Mouse (Mus musculus) hindbrain, embryonic 14.5 days (tissue): ENCODE measurements at regions not wholly inside any gene's neighbourhood (a gene's known extent, or its start where the extent isn't known, plus 50 kb on each side); places are given as distances from the start of the nearest gene placed in this dataset.
A peak's percentile ranks its signal among the peaks of the same experiment; 100 is the strongest.

Experiments used
- ATAC-seq: fragments of 200-750 bp; cut with Nextera tagmentation; 2 replicates; pipeline ENCODE4 v1.8.0; 2017; ENCODE audit warnings: moderate number of reproducible peaks, mild to moderate bottlenecking, moderate TSS enrichment, moderate library complexity; ENCODE audit not compliant: low FRiP score
- DNase-seq: peaks from one replicate; pipeline ENCODE4 v3.0.0-alpha.2; 2015; ENCODE audit warnings: low spot score
- H3K27ac ChIP-seq: fragments of 300-500 bp; sonication (generic); 2 replicates; pipeline ENCODE4 v1.5.1; 2014; ENCODE audit warnings: mild to moderate bottlenecking, moderate library complexity
- H3K27me3 ChIP-seq: fragments of 300-500 bp; sonication (generic); 2 replicates; pipeline ENCODE4 v1.6.1; 2014; ENCODE audit warnings: mild to moderate bottlenecking, low read length, mixed read lengths; ENCODE audit not compliant: control insufficient read depth, insufficient read depth
- H3K36me3 ChIP-seq: fragments of 300-500 bp; sonication (generic); replicated peaks from 2 replicates; pipeline ENCODE4 v1.6.1; 2014; ENCODE audit not compliant: control insufficient read depth, insufficient read depth
- H3K4me1 ChIP-seq: fragments of 300-500 bp; sonication (generic); replicated peaks from 2 replicates; pipeline ENCODE4 v1.6.1; 2014; ENCODE audit warnings: antibody characterized with exemption, low read length, mixed read lengths; ENCODE audit not compliant: control insufficient read depth, insufficient read depth
- H3K4me2 ChIP-seq: fragments of 300-500 bp; sonication (generic); replicated peaks from 2 replicates; pipeline ENCODE4 v1.6.1; 2014; ENCODE audit warnings: mild to moderate bottlenecking, moderate library complexity
- H3K4me3 ChIP-seq: fragments of 300-500 bp; sonication (generic); replicated peaks from 2 replicates; pipeline ENCODE4 v1.5.1; 2014; ENCODE audit warnings: mild to moderate bottlenecking, low read length
- H3K9ac ChIP-seq: fragments of 300-500 bp; sonication (generic); 2 replicates; pipeline ENCODE4 v1.6.1; 2014
- H3K9me3 ChIP-seq: fragments of 300-500 bp; sonication (generic); 2 replicates; pipeline ENCODE4 v1.6.1; 2016; ENCODE audit warnings: low read length; ENCODE audit not compliant: control insufficient read depth
- WGBS: fragments of 180-500 bp; shearing (Covaris S2); extraction: QIAGEN DNeasy Blood & Tissue Kit; methylation state at CpG from one replicate; pipeline ENCODE4 v1.1.7; 2014; 5-methylcytosine and 5-hydroxymethylcytosine counted together

DNA sequence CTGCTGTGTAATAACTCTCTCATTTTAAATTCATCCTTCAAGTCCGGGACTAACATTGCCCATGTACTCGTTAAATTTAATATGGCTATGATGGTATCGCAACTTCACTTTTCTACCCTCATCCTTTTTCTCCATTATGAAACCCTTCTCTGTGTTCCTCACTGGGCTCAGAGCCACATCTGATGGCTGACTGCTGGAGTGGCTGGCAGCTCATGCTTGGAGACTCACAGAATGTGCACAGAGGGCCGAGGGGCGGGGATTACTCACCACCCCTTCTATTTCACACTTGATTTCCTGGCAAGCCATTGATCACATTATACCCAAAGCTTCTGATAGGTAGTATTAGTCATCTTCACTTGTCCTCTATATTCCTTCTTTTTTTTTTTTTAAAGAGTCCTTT, 81.1 kb upstream of the Vwde start:
- DNase-seq, result peak; percentile 39
- Histone ChIP-seq H3K27ac (no peak overlapping the region), H3K4me1 (no peaks in the 10 kb centered on the region), H3K9me3 (no peaks in the 10 kb centered on the region), H3K27me3 (no peaks in the 10 kb centered on the region), H3K4me2 (no peak overlapping the region), H3K9ac (no peak overlapping the region), H3K36me3 (no peaks in the 10 kb centered on the region), H3K4me3 (no peak overlapping the region)
- WGBS, result 67% methylated on average over 5 of the region's 5 CpGs
- peak; percentile 68 for ATAC-seq

DNA sequence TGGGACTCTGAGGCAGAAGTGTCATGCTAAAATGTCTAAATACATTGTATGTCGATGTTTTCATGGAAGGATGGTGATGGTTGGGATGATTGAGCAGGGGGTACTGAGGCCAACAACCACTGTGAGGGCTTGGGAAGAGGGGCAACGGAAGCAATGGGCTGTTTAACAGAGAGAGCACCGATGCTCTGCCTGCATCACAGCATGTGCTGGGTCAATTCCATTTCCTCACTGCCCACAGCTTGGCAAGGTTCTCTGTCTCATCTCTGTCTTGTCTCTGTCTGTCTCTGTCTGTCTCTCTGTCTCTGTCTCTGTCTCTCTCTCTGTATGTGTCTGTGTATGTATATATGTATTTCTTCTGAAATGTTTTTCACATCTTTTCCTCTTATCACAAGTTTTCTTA, 73.4 kb upstream of the Vwde start:
- ATAC-seq, result no peak
- no peak overlapping the region for H3K4me2 ChIP-seq
- WGBS, result 90% methylated on average over 3 of the region's 3 CpGs
- no peaks in the 10 kb centered on the region for H3K27me3 ChIP-seq
- no peak overlapping the region for H3K4me3 ChIP-seq
- H3K9me3 ChIP-seq, result no peaks in the 10 kb centered on the region
- H3K9ac ChIP-seq, result no peak overlapping the region
- peaks cover 7% of the 10 kb centered on the region; the same call in 1 of the 2 replicates for H3K4me1 ChIP-seq
- DNase-seq, result no peak
- H3K27ac ChIP-seq, result no peak overlapping the region
- H3K36me3 ChIP-seq, result no peaks in the 10 kb centered on the region

GRCm38 (mm10) chr6:13297110-13297509, 72.3 kb upstream of the Vwde start:
- 61% methylated on average over 3 of the region's 3 CpGs for WGBS
- Histone ChIP-seq H3K27ac (peak overlapping the region; percentile 44), H3K9me3 (no peaks in the 10 kb centered on the region), H3K4me3 (no peak overlapping the region), H3K4me2 (no peak overlapping the region), H3K36me3 (no peaks in the 10 kb centered on the region), H3K4me1 (peaks cover 7% of the 10 kb centered on the region; the same call in 1 of the 2 replicates), H3K9ac (no peak overlapping the region), H3K27me3 (no peaks in the 10 kb centered on the region)
- ATAC-seq, result peak; percentile 31; the same call in 1 of the 2 replicates
- no peak for DNase-seq

DNA sequence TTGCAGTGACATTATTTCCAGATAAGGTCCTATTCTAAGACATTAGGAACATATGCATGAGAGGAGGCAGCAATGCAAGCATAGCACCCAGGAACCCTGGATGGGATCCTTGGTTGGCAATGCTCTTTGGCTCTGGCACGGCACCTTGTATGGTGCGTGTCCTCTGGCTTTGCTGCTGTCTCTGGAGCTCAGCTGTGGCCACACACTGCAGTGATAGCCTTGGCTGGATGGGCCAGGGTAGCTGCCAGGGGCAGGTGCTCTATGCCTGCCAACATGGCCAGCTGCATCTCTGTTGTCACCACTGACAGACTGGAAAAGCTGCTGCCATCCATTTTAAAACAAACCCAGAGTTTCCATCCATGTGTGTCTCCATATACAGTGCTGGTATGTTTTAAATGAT, 71.3 kb upstream of the Vwde start:
- no peak for DNase-seq
- Histone ChIP-seq H3K4me3 (no peak overlapping the region), H3K27me3 (no peaks in the 10 kb centered on the region), H3K9ac (no peak overlapping the region), H3K4me1 (peaks cover 7% of the 10 kb centered on the region; the same call in 1 of the 2 replicates), H3K4me2 (no peak overlapping the region), H3K9me3 (no peaks in the 10 kb centered on the region), H3K36me3 (no peaks in the 10 kb centered on the region), H3K27ac (no peak overlapping the region)
- peak; percentile 76; the same call in 1 of the 2 replicates for ATAC-seq
- 82% methylated on average over 2 of the region's 2 CpGs for WGBS

DNA sequence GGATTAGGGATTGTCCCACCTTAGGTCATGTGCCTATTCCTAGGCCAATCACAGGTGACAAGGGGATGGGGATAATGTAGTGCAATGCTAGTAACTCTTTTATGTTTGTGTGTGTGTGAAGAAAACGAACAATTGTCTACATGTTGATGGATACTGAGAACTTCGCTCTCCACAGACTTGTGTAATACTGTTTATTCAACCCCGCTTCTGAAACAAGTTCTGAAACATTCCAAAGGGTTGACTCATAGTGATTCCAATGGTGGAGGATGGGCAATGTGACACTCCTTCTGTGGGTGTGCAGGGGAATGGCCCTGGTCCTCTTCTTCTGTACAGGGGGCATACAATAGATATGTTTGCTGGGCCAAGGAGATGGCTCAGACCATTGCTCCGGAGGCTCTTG, 69.6 kb upstream of the Vwde start:
- DNase-seq (no peak), ATAC-seq (no peak)
- 78% methylated on average over 4 of the region's 4 CpGs for WGBS
- Histone ChIP-seq H3K4me1 (peaks cover 7% of the 10 kb centered on the region; the same call in 1 of the 2 replicates), H3K9ac (no peak overlapping the region), H3K36me3 (no peaks in the 10 kb centered on the region), H3K9me3 (no peaks in the 10 kb centered on the region), H3K4me2 (no peak overlapping the region), H3K27me3 (no peaks in the 10 kb centered on the region), H3K4me3 (no peak overlapping the region), H3K27ac (no peak overlapping the region)

- no peak overlapping the region for H3K9ac ChIP-seq
- H3K4me1 ChIP-seq, result no peaks in the 10 kb centered on the region
- DNase-seq (no peak), ATAC-seq (no peak)
- H3K27me3 ChIP-seq, result no peaks in the 10 kb centered on the region
- no peak overlapping the region for H3K4me2 ChIP-seq
- no peak overlapping the region for H3K27ac ChIP-seq
- 62% methylated on average over 1 of the region's 1 CpGs for WGBS
- no peaks in the 10 kb centered on the region for H3K36me3 ChIP-seq
- no peaks in the 10 kb centered on the region for H3K9me3 ChIP-seq
- H3K4me3 ChIP-seq, result no peak overlapping the region
These were observed 63.7 kb upstream of the Vwde start for GRCm38 (mm10) chr6:13288500-13288899.

- Histone ChIP-seq H3K4me2 (no peak overlapping the region), H3K27ac (no peak overlapping the region), H3K27me3 (no peaks in the 10 kb centered on the region), H3K9me3 (no peaks in the 10 kb centered on the region), H3K36me3 (no peaks in the 10 kb centered on the region), H3K4me3 (no peak overlapping the region), H3K4me1 (no peaks in the 10 kb centered on the region), H3K9ac (no peak overlapping the region)
- 59% methylated on average over 4 of the region's 4 CpGs for WGBS
- no peak for ATAC-seq
- DNase-seq, result no peak
These were observed 63.0 kb upstream of the Vwde start for GRCm38 (mm10) chr6:13287812-13288211.

DNA sequence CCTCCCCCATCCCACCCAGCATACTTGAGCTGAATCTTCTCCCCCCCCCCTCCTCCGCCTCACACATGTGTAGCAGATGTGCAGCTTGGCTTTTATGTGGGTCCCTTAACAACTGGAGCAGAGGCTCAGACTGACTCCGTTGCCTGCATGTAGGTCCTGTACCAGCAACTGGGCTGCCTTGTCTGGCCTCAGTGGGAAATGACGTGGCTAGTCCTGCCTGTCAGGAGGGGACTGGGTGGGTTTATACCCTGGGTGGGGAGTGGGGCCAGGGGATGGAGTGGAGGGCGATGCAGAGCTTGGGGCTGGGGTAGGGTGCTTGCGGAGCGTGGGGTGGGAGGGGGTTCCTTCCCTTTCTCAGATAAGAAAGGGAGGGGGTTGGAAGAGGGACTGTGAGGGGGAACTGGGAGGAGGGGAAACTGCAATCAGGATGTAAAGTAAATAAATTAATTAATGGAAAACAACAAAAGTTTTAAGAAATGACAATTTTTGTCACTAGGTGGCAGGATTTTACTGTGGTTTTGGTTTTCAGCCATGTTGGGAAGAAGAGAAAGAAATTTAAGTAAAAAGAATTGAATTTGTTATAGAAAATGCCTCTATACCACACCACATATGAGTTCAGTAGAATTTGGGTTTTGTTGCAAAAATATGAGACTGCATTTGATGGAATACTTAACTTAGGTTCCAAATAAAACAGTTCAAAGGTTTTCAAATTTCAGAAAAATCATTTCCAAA, 61.9 kb upstream of the Vwde start:
- H3K9me3 ChIP-seq, result no peaks in the 10 kb centered on the region
- H3K36me3 ChIP-seq, result no peaks in the 10 kb centered on the region
- no peak overlapping the region for H3K4me2 ChIP-seq
- peak; percentile 64; the same call in 1 of the 2 replicates for ATAC-seq
- no peaks in the 10 kb centered on the region for H3K4me1 ChIP-seq
- no peak overlapping the region for H3K27ac ChIP-seq
- no peak overlapping the region for H3K9ac ChIP-seq
- peak; percentile 78 for DNase-seq
- H3K4me3 ChIP-seq, result no peak overlapping the region
- 63% methylated on average over 6 of the region's 6 CpGs for WGBS
- H3K27me3 ChIP-seq, result no peaks in the 10 kb centered on the region

GRCm38 (mm10) chr6:13280835-13281234, 56.1 kb upstream of the Vwde start:
- WGBS, result 2% methylated on average over 3 of the region's 3 CpGs
- H3K36me3 ChIP-seq, result no peaks in the 10 kb centered on the region
- no peak overlapping the region for H3K9ac ChIP-seq
- H3K27ac ChIP-seq, result no peak overlapping the region
- no peaks in the 10 kb centered on the region for H3K4me1 ChIP-seq
- DNase-seq (peak; percentile 92), ATAC-seq (no peak)
- H3K4me2 ChIP-seq, result no peak overlapping the region
- H3K9me3 ChIP-seq, result no peaks in the 10 kb centered on the region
- H3K27me3 ChIP-seq, result no peaks in the 10 kb centered on the region
- H3K4me3 ChIP-seq, result no peak overlapping the region
